Mouse (Mus musculus): ENCODE measurements around the gene Aff4. TPM values are rescaled to one million over a fixed set of nuclear protein-coding genes. Genes with fewer than 3 reads are reported as not detected.
A peak's percentile ranks its signal among the peaks of the same experiment; 100 is the strongest.
"Not testable (repeated sequence)": the region's sequence is repeated elsewhere in the genome, so short reads cannot be mapped to it uniquely, and the experiment has no call there.

Aff4 gene
- polyA plus RNA-seq, 1 experiment from 2014 or later: 71.5 TPM

DNA sequence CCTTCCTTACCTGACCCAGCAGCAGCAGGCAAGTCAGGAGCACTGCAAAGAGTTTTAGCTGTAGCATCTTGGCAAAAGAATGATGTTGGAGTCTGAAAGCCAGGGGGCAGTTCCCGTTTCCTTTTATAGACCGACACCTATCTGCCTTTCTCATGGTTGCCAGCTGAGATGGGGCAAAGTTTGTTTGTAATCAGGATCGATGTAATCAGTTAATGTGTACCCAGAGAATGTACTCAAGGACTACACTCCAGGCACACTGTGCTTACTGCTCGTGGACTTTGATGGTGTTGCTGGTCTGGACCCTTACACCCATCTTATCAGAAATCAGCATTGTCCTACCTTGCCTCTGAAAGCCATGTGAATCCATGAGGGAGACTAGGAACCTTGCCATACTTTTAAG is 72.4 kb downstream of the Aff4 start, which contains the start of gene Leap2:
TSS of gene Leap2 (minus strand) at position 135 of the 400 bp plus-strand sequence.
- ATAC-seq (ENCODE audit: low FRiP score): no peak
- H3K27me3 ChIP-seq: no peaks in the 10 kb centered on the region
- H3K4me2 ChIP-seq: no peak within 1 kb of the TSS
- WGBS: 93% methylated on average over 4 of the region's 4 CpGs
- H3K4me1 ChIP-seq (replicated peaks): no peaks in the 10 kb centered on the region
- H3K27ac ChIP-seq: no peak within 1 kb of the TSS
- H3K9me3 ChIP-seq: no peaks in the 10 kb centered on the region
- no peak within 1 kb of the TSS for H3K4me3 ChIP-seq
- H3K9ac ChIP-seq: no peak within 1 kb of the TSS
- H3K36me3 ChIP-seq: peaks cover 34% of the 10 kb centered on the region

DNA sequence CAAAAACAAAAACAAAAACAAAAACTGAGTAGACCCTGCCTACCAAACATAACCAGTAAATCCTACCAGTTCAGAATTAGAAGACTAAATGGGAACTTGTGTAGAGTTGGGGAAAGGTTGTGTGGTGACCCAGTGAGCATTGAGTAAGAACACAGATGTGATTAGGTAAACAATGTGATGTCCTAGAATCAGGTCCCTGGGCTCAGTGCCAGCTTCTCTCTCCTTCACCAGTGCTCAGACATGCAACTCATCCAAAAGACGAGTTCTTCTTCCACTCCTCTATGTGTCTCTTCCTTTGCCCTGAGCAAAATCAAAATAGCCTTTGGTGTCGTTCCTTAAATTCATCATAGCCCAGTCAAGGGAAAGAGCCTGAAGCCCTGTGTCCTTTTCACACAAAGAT is 74.2 kb downstream of the Aff4 start:
- no peaks in the 10 kb centered on the region for H3K9me3 ChIP-seq
- no peaks in the 10 kb centered on the region for H3K27me3 ChIP-seq
- no peak overlapping the region for H3K4me3 ChIP-seq
- H3K27ac ChIP-seq: no peak overlapping the region
- H3K9ac ChIP-seq: no peak overlapping the region
- 81% methylated on average over 2 of the region's 2 CpGs for WGBS
- no peak for ATAC-seq (ENCODE audit: low FRiP score)
- H3K4me2 ChIP-seq: no peak overlapping the region
- H3K4me1 ChIP-seq (replicated peaks): peaks cover 7% of the 10 kb centered on the region
- peaks cover 32% of the 10 kb centered on the region for H3K36me3 ChIP-seq

GRCm38 (mm10) chr11:53425251-53425650 is 74.6 kb downstream of the Aff4 start:
- WGBS: 78% methylated on average over 3 of the region's 3 CpGs
- Histone ChIP-seq H3K36me3 (peaks cover 28% of the 10 kb centered on the region), H3K9ac (no peak overlapping the region), H3K27ac (no peak overlapping the region), H3K4me2 (no peak overlapping the region), H3K27me3 (no peaks in the 10 kb centered on the region), H3K4me3 (no peak overlapping the region), H3K4me1 (replicated peaks) (peaks cover 11% of the 10 kb centered on the region), H3K9me3 (no peaks in the 10 kb centered on the region)
- ATAC-seq (ENCODE audit: low FRiP score): no peak

GRCm38 (mm10) chr11:53425711-53426255 is 75.2 kb downstream of the Aff4 start:
- Histone ChIP-seq H3K9me3 (no peaks in the 10 kb centered on the region), H3K4me2 (no peak overlapping the region), H3K27ac (no peak overlapping the region), H3K27me3 (no peaks in the 10 kb centered on the region), H3K4me3 (no peak overlapping the region), H3K36me3 (peaks cover 26% of the 10 kb centered on the region), H3K9ac (no peak overlapping the region), H3K4me1 (replicated peaks) (peaks cover 11% of the 10 kb centered on the region)
- WGBS: 82% methylated on average over 6 of the region's 6 CpGs
- ATAC-seq (ENCODE audit: low FRiP score): no peak

DNA sequence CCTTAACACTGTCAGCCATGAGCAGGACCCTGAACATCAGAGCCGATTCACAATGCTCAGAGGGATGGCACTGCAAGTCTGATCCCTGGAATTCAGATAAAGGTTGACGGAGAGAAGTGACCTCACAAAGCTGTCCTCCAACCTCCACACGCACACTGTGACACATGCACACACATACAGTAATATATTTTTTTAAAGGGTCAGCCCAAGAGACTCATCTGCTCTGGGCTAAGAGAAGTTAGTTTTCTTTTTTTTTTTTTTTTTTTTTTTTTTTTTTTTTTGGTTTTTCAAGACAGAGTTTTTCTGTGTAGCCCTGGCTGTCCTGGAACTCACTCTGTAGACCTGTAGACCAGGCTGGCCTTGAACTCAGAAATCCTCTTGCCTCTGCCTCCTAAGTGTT is 76.3 kb downstream of the Aff4 start:
- WGBS: 86% methylated on average over 3 of the region's 3 CpGs
- not testable (repeated sequence) for ATAC-seq (ENCODE audit: low FRiP score)

GRCm38 (mm10) chr11:53427993-53428715 is 77.5 kb downstream of the Aff4 start:
- no peaks in the 10 kb centered on the region for H3K27me3 ChIP-seq
- 93% methylated on average over 3 of the region's 3 CpGs for whole genome bisulfite sequencing
- peaks cover 13% of the 10 kb centered on the region for H3K36me3 ChIP-seq
- H3K4me3 ChIP-seq: no peak overlapping the region
- no peak overlapping the region for H3K27ac ChIP-seq
- ATAC-seq (ENCODE audit: low FRiP score): no peak
- H3K9ac ChIP-seq: no peak overlapping the region
- no peak overlapping the region for H3K4me2 ChIP-seq
- no peaks in the 10 kb centered on the region for H3K9me3 ChIP-seq
- H3K4me1 ChIP-seq (replicated peaks): peaks cover 17% of the 10 kb centered on the region

More for the DNA sequence above, 76.3 kb downstream of the Aff4 start:
- H3K4me2 ChIP-seq, H3K27ac ChIP-seq, H3K27me3 ChIP-seq, H3K9me3 ChIP-seq, H3K4me3 ChIP-seq, H3K9ac ChIP-seq: not testable (repeated sequence)
- H3K36me3 ChIP-seq: peaks cover 17% of the 10 kb centered on the region
- peaks cover 17% of the 10 kb centered on the region for H3K4me1 ChIP-seq (replicated peaks)

DNA sequence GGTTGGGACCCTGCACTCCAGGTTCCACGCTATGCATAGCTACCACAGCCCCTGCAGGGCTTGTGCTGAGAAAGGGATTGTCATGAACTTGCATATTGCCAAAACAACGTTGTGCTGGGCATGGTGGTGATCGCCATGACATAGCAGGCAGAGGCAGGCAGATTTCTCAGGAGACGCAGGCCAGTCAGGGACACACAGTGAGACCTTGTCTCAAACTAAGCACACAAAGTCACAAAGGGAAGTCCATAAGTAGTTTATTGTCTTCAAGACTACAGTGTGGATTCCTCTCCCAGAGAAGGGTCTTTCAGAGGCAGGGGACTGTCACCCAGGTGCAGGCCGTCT is 78.1 kb downstream of the Aff4 start:
- H3K9ac ChIP-seq: no peak overlapping the region
- WGBS: 95% methylated on average over 5 of the region's 5 CpGs
- H3K4me3 ChIP-seq: no peak overlapping the region
- no peaks in the 10 kb centered on the region for H3K27me3 ChIP-seq
- no peak overlapping the region for H3K4me2 ChIP-seq
- no peaks in the 10 kb centered on the region for H3K9me3 ChIP-seq
- no peak overlapping the region for H3K27ac ChIP-seq
- peaks cover 13% of the 10 kb centered on the region for H3K36me3 ChIP-seq
- H3K4me1 ChIP-seq (replicated peaks): peaks cover 17% of the 10 kb centered on the region
- ATAC-seq (ENCODE audit: low FRiP score): no peak

GRCm38 (mm10) chr11:53429182-53429581 is 78.5 kb downstream of the Aff4 start:
- Histone ChIP-seq H3K36me3 (peaks cover 13% of the 10 kb centered on the region), H3K4me2 (peak overlapping the region; percentile 94), H3K27me3 (no peaks in the 10 kb centered on the region), H3K9ac (no peak overlapping the region), H3K27ac (no peak overlapping the region), H3K9me3 (no peaks in the 10 kb centered on the region), H3K4me3 (peak overlapping the region; percentile 87; the same call in 1 of the 2 replicates), H3K4me1 (replicated peaks) (peaks cover 17% of the 10 kb centered on the region)
- ATAC-seq (ENCODE audit: low FRiP score): no peak

- peak overlapping the region; percentile 87 for H3K4me3 ChIP-seq
- peaks cover 17% of the 10 kb centered on the region for H3K4me1 ChIP-seq (replicated peaks)
- no peaks in the 10 kb centered on the region for H3K27me3 ChIP-seq
- peak overlapping the region; percentile 92 for H3K9ac ChIP-seq
- H3K9me3 ChIP-seq: no peaks in the 10 kb centered on the region
- ATAC-seq (ENCODE audit: low FRiP score): peak; percentile 74; the same call in 1 of the 2 replicates
- H3K4me2 ChIP-seq: peak overlapping the region; percentile 94
- H3K27ac ChIP-seq: peak overlapping the region; percentile 87
- H3K36me3 ChIP-seq: peaks cover 13% of the 10 kb centered on the region
- WGBS: under 1% methylated on average over 34 of the region's 34 CpGs
Measured at GRCm38 (mm10) chr11:53430300-53430669, 79.7 kb downstream of the Aff4 start.

DNA sequence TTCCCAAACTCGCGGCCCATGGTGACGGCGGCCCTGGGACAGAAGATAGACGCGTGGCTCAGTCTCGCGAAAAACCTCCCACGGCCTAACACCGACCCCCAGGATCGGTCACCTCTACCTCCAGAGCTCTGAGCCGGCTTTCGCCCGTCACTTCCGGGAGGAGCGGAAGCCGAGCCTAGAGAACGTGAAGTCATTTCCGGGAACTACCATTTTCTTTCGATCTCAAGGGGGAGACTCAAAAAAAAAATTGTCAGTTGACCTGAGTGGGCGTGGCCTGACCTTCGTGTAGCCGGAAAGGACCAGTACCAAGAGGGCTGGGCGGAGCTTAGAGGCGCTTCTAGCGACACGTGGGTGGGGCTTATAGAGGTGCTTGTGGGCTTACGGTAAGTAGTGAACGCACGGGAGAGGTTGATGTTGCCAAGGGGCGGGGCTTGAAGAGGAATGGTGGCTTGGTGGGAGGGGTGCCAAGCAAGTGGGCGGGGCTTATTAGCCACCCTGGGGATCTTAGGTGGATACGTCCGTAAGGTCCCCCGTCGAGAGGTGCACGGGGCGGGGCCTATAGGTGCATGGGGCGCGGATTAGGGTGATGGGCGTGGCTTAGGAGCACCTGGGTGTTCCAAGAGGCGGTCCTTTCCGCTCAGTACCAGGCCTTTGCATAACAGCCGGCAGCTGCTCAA is 80.2 kb downstream of the Aff4 start, which contains the start of the genes Uqcrq and Gdf9:
TSS of gene Uqcrq (minus strand) at position 162 of the 677 bp plus-strand sequence.
TSS of gene Gdf9 (plus strand) at position 354 of the 677 bp plus-strand sequence.
- peak within 1 kb of the TSS; percentile 94 for H3K4me2 ChIP-seq
- no peaks in the 10 kb centered on the region for H3K27me3 ChIP-seq
- peak within 1 kb of the TSS; percentile 87 for H3K4me3 ChIP-seq
- H3K36me3 ChIP-seq: peaks cover 13% of the 10 kb centered on the region
- under 1% methylated on average over 44 of the region's 44 CpGs for WGBS
- peak within 1 kb of the TSS; percentile 87 for H3K27ac ChIP-seq
- peak; percentile 97 for ATAC-seq (ENCODE audit: low FRiP score)
- H3K9ac ChIP-seq: peak within 1 kb of the TSS; percentile 92
- no peaks in the 10 kb centered on the region for H3K9me3 ChIP-seq
- peaks cover 17% of the 10 kb centered on the region for H3K4me1 ChIP-seq (replicated peaks)

GRCm38 (mm10) chr11:53431347-53432056 is 80.9 kb downstream of the Aff4 start:
- Histone ChIP-seq H3K9me3 (no peaks in the 10 kb centered on the region), H3K27ac (peak overlapping the region; percentile 81), H3K4me3 (peak overlapping the region; percentile 87), H3K27me3 (no peaks in the 10 kb centered on the region), H3K9ac (peak overlapping the region; percentile 40), H3K4me2 (peak overlapping the region; percentile 94), H3K36me3 (peaks cover 13% of the 10 kb centered on the region), H3K4me1 (replicated peaks) (peaks cover 17% of the 10 kb centered on the region)
- 18% methylated on average over 9 of the region's 9 CpGs for WGBS
- ATAC-seq (ENCODE audit: low FRiP score): peak; percentile 55

- no peak overlapping the region for H3K27ac ChIP-seq
- H3K4me2 ChIP-seq: no peak overlapping the region
- H3K4me1 ChIP-seq (replicated peaks): peaks cover 17% of the 10 kb centered on the region
- WGBS: 71% methylated on average over 6 of the region's 6 CpGs
- ATAC-seq (ENCODE audit: low FRiP score): no peak
- H3K9ac ChIP-seq: no peak overlapping the region
- H3K4me3 ChIP-seq: no peak overlapping the region
- peaks cover 13% of the 10 kb centered on the region for H3K36me3 ChIP-seq
- H3K9me3 ChIP-seq: no peaks in the 10 kb centered on the region
- no peaks in the 10 kb centered on the region for H3K27me3 ChIP-seq
Measured at GRCm38 (mm10) chr11:53433057-53433456, 82.4 kb downstream of the Aff4 start.
